ENCODE assay signal across 10 mouse cellular contexts in genomic region chrX:142737719-142738118, GRCm38 (mm10). TPM values are rescaled to one million over a fixed set of nuclear protein-coding genes. Genes with fewer than 3 reads are reported as not detected.
DNase-seq lines count a peak whose midpoint lies in the region; ATAC-seq and TF ChIP-seq lines count a peak whose summit lies in the region.
"Had no signal": no experiment of that assay in that cellular context is flagged by ENCODE, and none has a peak within 500 bp of the region (broad histone marks: within the 10 kb centered on the region; RNA-seq: fewer than 3 reads in every experiment).

No protein-coding gene starts in this region.

- no peaks in the 10 kb centered on the region for H3K4me1 ChIP-seq in kidney, adult 2 months (ENCODE audit: control insufficient read depth, insufficient read depth, low read length)
- no peaks in the 10 kb centered on the region for H3K4me1 ChIP-seq in kidney, embryonic 15.5 days
- peaks cover 10% of the 10 kb centered on the region for H3K4me1 ChIP-seq in heart, embryonic 16.5 days (ENCODE audit: control insufficient read depth, insufficient read depth, low read length)
- H3K4me1 ChIP-seq in midbrain, embryonic 14.5 days (ENCODE audit: control insufficient read depth, insufficient read depth, low read length), result no peaks in the 10 kb centered on the region

- H3K9me3 ChIP-seq in kidney, embryonic 15.5 days (replicated peaks), result no peaks in the 10 kb centered on the region
- H3K9me3 ChIP-seq in heart, embryonic 16.5 days (replicated peaks; ENCODE audit: control insufficient read depth, low read length), result no peaks in the 10 kb centered on the region
- no peaks in the 10 kb centered on the region for H3K9me3 ChIP-seq in midbrain, embryonic 14.5 days (ENCODE audit: control insufficient read depth, low read length)
- H3K9me3 ChIP-seq: embryonic facial prominence, embryonic 15.5 days had no signal

- TF ChIP-seq CTCF in kidney, adult 2 months (conservative IDR thresholded peaks at IDR 0.05; ENCODE audit: insufficient read depth, insufficient read length, low read depth, low read length), result no peak
- no peak for TF ChIP-seq CTCF in layer of hippocampus, adult 2 months (conservative IDR thresholded peaks at IDR 0.05)

- no peak overlapping the region for H3K4me2 ChIP-seq in kidney, embryonic 15.5 days
- H3K4me2 ChIP-seq in heart, embryonic 16.5 days (ENCODE audit: low read depth, low read length), result no peak overlapping the region
- no peak overlapping the region for H3K4me2 ChIP-seq in midbrain, embryonic 14.5 days (ENCODE audit: low read length)
- H3K4me2 ChIP-seq: embryonic facial prominence, embryonic 15.5 days had no signal

- no peak for TF ChIP-seq POLR2A in kidney, adult 2 months (IDR thresholded peaks at IDR 0.05; ENCODE audit: low read depth, low read length)

- H3K36me3 ChIP-seq in kidney, adult 2 months (ENCODE audit: control insufficient read depth, insufficient read depth, low read length), result no peaks in the 10 kb centered on the region
- peaks cover 8% of the 10 kb centered on the region; the same call in 1 of the 2 replicates for H3K36me3 ChIP-seq in kidney, embryonic 15.5 days
- no peaks in the 10 kb centered on the region for H3K36me3 ChIP-seq in heart, embryonic 16.5 days (ENCODE audit: control insufficient read depth, insufficient read depth)
- no peaks in the 10 kb centered on the region for H3K36me3 ChIP-seq in midbrain, embryonic 14.5 days (ENCODE audit: control insufficient read depth, insufficient read depth, low read length)
- H3K36me3 ChIP-seq: embryonic facial prominence, embryonic 15.5 days had no signal

- 65% methylated on average over 6 of the region's 6 CpGs for WGBS in kidney, adult 2 months
- WGBS in kidney, embryonic 15.5 days, result 76% methylated on average over 6 of the region's 6 CpGs
- WGBS in heart, embryonic 16.5 days, result 43% methylated on average over 6 of the region's 6 CpGs
- 85% methylated on average over 6 of the region's 6 CpGs for WGBS in midbrain, embryonic 14.5 days

- H3K27ac ChIP-seq in kidney, adult 2 months (ENCODE audit: insufficient read depth, low read depth, low read length), result no peak overlapping the region
- H3K27ac ChIP-seq in kidney, embryonic 15.5 days, result no peak overlapping the region
- H3K27ac ChIP-seq in heart, embryonic 16.5 days (ENCODE audit: low read length), result peak overlapping the region; percentile 10; the same call in 1 of the 2 replicates
- no peak overlapping the region for H3K27ac ChIP-seq in layer of hippocampus, adult 2 months
- H3K27ac ChIP-seq in midbrain, embryonic 14.5 days (replicated peaks; ENCODE audit: low read depth, low read length), result no peak overlapping the region
- H3K27ac ChIP-seq: embryonic facial prominence, embryonic 15.5 days; liver, embryonic 14.5 days had no signal

- DNase-seq in kidney, adult 2 months, result peak; percentile 4
- no peak for DNase-seq in T-cell, adult 2 months (ENCODE audit: low spot score)
- no peak for DNase-seq in layer of hippocampus, adult 2 months (ENCODE audit: low spot score in 2 of 2)
- no peak for DNase-seq in midbrain, embryonic 14.5 days

- H3K4me3 ChIP-seq in kidney, adult 2 months (ENCODE audit: insufficient read depth, low read depth, low read length), result no peak overlapping the region
- no peak overlapping the region for H3K4me3 ChIP-seq in kidney, embryonic 15.5 days (replicated peaks)
- H3K4me3 ChIP-seq in heart, embryonic 16.5 days (ENCODE audit: low read length), result no peak overlapping the region
- H3K4me3 ChIP-seq in layer of hippocampus, adult 2 months, result no peak overlapping the region
- H3K4me3 ChIP-seq in midbrain, embryonic 14.5 days (replicated peaks; ENCODE audit: low read depth, low read length), result no peak overlapping the region
- H3K4me3 ChIP-seq: embryonic facial prominence, embryonic 15.5 days had no signal

- no peak for ATAC-seq in kidney, embryonic 15.5 days (replicated peaks; ENCODE audit: low FRiP score)
- ATAC-seq in common myeloid progenitor, adult 5-6 weeks (replicated peaks; ENCODE audit: low read depth, poor library complexity, severe bottlenecking), result peak; percentile 83
- no peak for ATAC-seq in heart, embryonic 16.5 days (replicated peaks; ENCODE audit: extremely low read depth, insufficient read depth, low FRiP score)
- peak; percentile 95 for ATAC-seq in megakaryocyte, adult 5-6 weeks (ENCODE audit: poor library complexity, severe bottlenecking)
- no peak for ATAC-seq in midbrain, embryonic 14.5 days (ENCODE audit: low FRiP score, low TSS enrichment)

- no peaks in the 10 kb centered on the region for H3K27me3 ChIP-seq in kidney, adult 2 months (replicated peaks; ENCODE audit: control insufficient read depth, insufficient read depth, low read length)
- 0 out of 2 replicates have a peak, but pooled peaks cover 9% of the 10 kb centered on the region for H3K27me3 ChIP-seq in kidney, embryonic 15.5 days
- no peaks in the 10 kb centered on the region for H3K27me3 ChIP-seq in heart, embryonic 16.5 days (ENCODE audit: control insufficient read depth, insufficient read depth, low read length)
- no peaks in the 10 kb centered on the region for H3K27me3 ChIP-seq in midbrain, embryonic 14.5 days (ENCODE audit: control insufficient read depth, insufficient read depth, low read length)
- H3K27me3 ChIP-seq: embryonic facial prominence, embryonic 15.5 days had no signal

- no peak overlapping the region for H3K9ac ChIP-seq in kidney, embryonic 15.5 days
- H3K9ac ChIP-seq in heart, embryonic 16.5 days (ENCODE audit: low read length), result no peak overlapping the region
- no peak overlapping the region for H3K9ac ChIP-seq in midbrain, embryonic 14.5 days (replicated peaks; ENCODE audit: low read length)
- H3K9ac ChIP-seq: embryonic facial prominence, embryonic 15.5 days; liver, embryonic 14.5 days had no signal

RNA-seq across cellular contexts. Expression of gene Tmem164, which starts 56.5 kb away (rescaled TPM):
- polyA plus RNA-seq in kidney, adult 2 months (2012; rRNA removed), result 15.9 and 16.3 TPM in 2 replicates
- polyA plus RNA-seq in kidney, embryonic 15.5 days (2015; fragmentation: Nextera tagmentation; extraction: Ambion mirVana), result 51.2 and 55.7 TPM in 2 replicates
- total RNA-seq in common myeloid progenitor, adult 5-6 weeks (2017), result 40.6 and 45.8 TPM in 2 replicates
- polyA plus RNA-seq in heart, embryonic 16.5 days (2015; fragmentation: Nextera tagmentation; extraction: Ambion mirVana), result 58.1 and 63.8 TPM in 2 replicates
- total RNA-seq in megakaryocyte, adult 5-6 weeks (2015), result 36.5 and 41.4 TPM in 2 replicates
- total RNA-seq in megakaryocyte, adult 5-6 weeks (2017), result 56.6 and 62.1 TPM in 2 replicates
- 10 to 100 TPM; 17.4 to 18.6 TPM for total RNA-seq in layer of hippocampus, adult 2 months (2021)
- polyA plus RNA-seq in midbrain, embryonic 14.5 days (2014; fragmentation: Nextera tagmentation; extraction: Ambion mirVana), result 10.6 and 14.0 TPM in 2 replicates

Comparison
In these comparisons a context has a peak if more than half of its experiments do, and no peak if none do; other contexts are left out.
1. ATAC-seq: peak in common myeloid progenitor, adult 5-6 weeks (single experiment) and megakaryocyte, adult 5-6 weeks (single experiment); none in kidney, embryonic 15.5 days (single experiment), heart, embryonic 16.5 days (single experiment) and midbrain, embryonic 14.5 days (single experiment).